Mouse (Mus musculus) right cerebral cortex, adult 2 months (tissue): Measurements from ENCODE around the gene Cat.

Experiments used
- DNase-seq, 2 experiments: peaks; one replicate each; pipeline ENCODE4 v3.0.0; 2021 to 2022; ENCODE audit warnings: low spot score in 2 of 2

Gene Cat

DNA sequence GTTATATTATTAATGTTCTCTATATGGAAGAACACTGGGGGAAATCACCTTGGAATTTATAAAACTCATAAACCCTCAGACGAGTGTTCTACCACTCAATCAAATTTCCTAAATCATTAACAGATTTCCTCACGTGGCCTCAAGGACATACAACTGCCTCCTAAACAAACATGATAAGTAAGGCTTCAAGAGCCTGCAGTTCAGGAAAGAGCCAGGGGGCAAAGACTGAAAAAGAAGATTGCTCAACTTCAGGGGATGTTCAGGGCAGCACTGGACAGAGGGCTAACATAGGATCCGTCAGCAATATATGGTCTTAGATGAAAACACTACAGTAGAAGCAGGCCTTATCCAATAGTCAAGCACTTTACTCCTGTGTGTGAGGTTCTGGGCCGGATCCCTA, 7.5 kb downstream of the Cat start:
- DNase-seq, result no peak

DNA sequence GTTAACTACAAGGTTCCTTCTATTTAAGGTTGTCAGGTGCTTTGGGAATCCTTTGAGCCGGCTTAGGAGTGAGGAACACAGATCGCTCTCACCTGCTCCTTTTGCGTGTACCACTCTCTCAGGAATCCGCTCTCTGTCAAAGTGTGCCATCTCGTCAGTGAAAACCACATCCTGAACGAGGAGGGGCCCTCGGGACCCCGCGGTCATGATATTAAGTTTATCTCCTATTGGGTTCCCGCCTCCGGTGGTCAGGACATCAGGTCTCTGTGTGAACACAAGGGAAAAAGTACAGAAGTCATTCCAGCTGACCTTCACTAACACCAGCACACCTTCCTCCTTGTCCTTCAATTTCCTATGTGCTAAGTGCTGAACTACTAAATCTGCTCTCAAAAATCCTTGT, 8.3 kb downstream of the Cat start:
- DNase-seq, result no peak

DNA sequence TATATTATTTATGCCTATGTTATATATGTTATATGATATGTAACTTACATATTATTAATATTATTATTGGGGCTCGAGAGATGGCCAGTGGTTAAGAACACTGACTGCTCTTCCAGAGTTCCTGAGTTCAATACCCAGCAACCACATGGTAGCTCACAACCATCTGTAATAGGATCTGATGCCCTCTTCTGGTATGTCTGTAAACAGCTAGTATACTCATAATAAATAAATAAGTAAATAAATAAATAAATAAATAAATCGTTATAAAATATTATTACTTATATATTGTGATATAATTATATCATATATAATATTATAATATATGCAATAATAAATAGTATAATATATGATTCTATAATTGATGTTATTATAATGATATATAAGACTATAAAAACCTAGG, 8.8 kb downstream of the Cat start:
- DNase-seq, result no peak

DNA sequence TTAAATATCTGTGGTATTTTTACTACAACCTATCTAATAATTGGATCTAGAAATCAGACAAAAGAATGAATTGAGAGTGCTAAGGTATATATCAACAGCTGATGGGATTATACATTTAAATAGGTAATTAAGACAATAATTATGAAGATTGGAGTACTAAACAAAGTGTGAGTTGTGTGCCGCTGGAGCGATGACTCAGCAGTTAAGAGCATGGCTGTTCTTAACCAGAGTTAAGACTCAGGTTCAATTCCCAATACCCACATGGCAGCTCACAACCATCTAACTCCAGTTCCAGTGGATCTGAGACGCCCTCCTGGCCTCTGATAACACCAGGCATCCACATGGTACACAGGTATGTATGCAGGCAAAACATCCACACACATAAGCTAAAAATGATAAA, 11.6 kb downstream of the Cat start:
- no peak for DNase-seq

- no peak for DNase-seq
These were observed 17.9 kb downstream of the Cat start for GRCm38 (mm10) chr2:103466984-103467588.

- no peak for DNase-seq
These were observed 18.7 kb downstream of the Cat start for GRCm38 (mm10) chr2:103466272-103466671.

DNA sequence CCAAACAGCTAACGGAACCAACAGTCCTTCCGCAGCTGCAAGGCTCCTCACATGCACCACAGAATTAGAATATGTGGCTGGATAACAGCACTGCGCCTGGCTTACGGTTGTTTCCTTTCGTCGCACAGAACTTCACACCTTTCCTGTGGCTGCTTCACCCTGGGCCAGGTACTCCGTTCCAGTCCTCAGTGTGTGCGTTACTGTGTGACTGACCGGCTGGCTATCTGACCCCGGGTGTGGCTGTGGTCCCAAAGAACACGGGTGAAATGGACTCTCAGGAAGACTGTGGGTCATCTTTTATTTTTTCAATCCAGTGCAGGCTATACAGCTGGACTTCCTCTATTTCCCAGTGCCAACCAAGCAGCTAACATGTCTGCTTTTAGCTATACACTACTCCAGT, 19.5 kb downstream of the Cat start:
- no peak for DNase-seq

- DNase-seq, result peak in 1 of 2 experiments; percentile 26
These were observed 20.4 kb downstream of the Cat start for GRCm38 (mm10) chr2:103464524-103464923.

DNA sequence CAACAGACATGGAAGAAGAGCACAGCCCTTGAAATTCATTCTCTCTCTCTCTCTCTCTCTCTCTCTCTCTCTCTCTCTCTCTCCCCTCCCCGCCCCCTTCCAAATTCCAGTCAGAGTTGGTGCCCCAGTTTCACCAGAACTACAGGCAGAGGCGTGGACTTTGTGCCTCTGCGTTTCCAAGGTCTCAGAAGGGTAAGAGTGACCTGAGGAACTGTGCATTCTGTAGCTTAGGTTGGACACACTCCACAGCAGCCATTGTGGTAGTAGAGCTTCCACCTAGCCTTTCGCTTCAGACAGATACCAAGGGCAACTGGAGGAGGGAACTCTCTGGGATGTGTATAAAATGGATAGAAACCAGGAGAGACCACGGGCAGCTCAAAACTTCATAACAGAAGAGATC, 22.2 kb downstream of the Cat start:
- DNase-seq, result no peak

- no peak for DNase-seq
These were observed 23.2 kb downstream of the Cat start for GRCm38 (mm10) chr2:103461743-103462142.

DNA sequence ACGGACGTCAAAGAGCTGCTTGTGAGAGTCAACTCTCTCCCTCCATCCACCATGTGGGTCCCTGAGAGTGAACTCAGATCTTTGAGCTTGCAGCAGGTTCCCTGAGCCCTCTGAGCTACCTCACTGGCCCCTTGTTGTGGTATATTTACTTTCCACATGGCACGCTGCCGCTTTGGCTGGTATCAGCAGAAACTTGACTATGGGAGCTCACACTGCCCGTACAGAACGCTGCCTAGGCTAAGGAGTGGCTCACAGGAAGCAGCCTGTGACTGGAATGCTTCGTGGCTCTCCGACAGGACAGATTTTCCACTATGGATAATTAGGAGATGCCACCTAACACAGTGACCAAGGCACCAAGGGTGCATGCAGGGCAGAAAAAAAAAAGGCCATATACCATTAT, 23.8 kb downstream of the Cat start:
- DNase-seq, result no peak

GRCm38 (mm10) chr2:103459069-103459468, 25.9 kb downstream of the Cat start:
- no peak for DNase-seq

DNA sequence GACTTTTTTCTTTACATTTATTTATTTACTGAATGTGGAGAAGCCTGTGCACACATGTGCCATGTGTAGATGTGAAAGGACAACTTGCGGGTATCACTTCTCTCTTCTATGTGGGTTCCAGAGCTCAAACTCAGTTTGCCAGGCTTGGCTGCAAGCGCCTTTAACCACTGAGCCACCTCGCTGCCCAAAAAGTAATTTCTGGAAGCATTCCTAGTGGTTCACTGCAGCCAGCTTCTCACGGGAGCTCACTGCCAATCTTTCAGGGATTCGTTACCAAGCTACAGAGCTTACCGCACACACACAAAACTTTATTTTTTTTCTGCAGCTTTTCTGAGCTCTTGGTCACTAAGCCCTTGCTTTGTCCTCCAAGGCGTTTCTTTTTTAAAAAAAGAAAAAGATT, 27.3 kb downstream of the Cat start:
- peak in 1 of 2 experiments; percentile 31 for DNase-seq

DNA sequence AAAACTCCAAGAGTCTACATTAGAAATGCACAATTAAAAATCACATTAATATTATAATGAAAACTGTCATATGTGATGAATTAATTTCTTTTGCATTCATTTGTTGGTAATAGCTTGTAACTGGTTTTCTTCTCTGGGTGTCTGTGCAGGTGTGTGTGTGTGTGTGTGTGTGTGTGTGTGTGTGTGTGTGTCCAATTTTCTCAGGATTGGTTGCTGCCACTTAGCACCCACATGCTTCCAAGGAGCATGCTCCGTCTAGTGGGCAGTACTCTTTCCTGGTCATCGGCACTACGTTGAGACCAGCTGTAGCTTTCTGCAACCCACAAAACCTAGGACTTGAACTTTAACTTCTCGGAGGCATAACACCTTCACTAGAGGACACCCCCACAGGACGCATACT, 27.9 kb downstream of the Cat start:
- no peak for DNase-seq

- DNase-seq, result peak; percentile 92 to 96
These were observed 28.3 kb downstream of the Cat start for GRCm38 (mm10) chr2:103456646-103457045.

GRCm38 (mm10) chr2:103455748-103456147, 29.2 kb downstream of the Cat start:
- DNase-seq, result no peak

DNA sequence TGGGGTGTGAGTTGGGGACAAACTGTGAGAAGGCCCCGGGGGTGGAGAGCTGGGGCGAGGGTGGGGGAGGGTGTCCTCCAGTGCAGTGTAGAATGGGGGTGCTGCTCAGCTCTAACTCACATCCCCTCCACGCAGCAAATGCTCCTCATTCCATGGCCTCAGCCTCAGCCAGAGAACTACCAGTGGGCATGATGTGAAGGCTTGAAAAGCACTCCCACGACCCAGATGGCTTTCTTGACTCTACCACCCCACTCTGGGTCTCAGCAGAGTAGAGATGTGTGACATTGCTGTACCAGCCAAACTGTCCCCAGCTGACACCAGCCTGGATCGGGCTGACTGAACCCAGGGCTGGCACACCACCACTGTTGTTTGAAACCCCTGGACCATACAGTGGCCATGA, 32.4 kb downstream of the Cat start:
- no peak for DNase-seq

DNA sequence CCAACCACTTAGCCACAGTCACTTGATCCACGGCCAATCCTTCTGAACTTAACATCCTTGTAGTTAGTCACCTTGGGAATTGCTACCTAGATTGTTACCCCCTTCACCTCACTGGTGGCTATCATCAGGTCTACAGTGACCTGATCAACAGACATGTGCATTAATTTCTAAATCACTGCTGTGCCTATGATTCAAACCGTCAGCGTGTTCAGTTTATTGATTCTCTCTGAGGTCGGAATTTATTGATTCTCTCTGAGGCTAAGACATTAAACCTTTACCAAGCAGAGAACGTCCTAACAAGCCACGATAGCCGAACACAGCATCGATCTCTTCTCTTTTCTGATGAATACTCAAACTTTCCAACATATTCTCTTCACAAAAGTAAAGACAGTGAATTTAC, 34.7 kb downstream of the Cat start:
- DNase-seq, result no peak

DNA sequence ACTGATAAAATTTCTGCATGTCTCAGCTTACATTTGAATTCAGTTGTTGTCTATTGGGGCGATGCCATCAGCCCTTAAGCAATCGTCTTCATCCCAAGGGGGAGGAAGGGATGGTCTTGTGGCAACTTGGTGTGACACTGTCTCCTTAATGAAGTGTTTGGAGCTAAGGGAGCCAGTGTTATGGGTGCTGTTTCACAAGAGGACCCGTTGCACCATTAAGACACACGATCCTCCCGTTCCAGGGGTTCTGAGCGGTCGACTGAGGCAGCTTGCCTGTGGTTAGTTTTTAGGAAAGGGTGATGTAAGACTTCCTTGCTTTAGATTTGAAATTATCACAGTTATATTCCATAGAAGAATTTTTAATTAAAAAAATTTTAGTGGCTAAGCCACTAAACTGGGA, 35.1 kb downstream of the Cat start:
- DNase-seq, result no peak

DNA sequence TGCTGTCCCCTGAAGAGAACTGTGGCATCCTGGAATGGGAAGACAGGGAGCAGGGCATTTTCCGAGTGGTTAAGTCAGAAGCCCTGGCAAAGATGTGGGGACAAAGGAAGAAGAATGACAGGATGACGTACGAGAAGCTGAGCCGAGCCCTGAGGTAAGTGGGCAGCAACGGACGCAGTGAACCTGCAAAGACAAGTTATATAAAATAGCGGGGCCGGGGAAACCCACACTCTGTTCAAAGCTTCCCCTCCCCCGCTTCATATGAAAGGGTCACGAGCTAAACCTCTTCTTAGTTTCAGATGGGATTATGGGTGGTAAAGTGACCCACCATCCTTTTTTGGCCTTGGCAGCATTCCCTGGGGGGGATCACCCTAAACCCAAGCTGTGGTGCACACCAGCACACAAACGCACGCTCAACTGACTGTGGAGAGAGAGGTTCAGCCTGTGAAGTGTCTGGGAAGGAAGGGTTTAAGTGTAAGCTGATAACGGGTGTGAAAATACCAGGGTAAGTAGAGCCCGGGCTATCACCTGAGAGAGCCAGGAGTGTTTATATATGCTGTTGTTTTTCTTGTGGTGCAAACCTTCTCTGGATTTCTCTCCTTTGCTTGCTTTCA, 35.9 kb downstream of the Cat start:
- DNase-seq, result no peak

DNA sequence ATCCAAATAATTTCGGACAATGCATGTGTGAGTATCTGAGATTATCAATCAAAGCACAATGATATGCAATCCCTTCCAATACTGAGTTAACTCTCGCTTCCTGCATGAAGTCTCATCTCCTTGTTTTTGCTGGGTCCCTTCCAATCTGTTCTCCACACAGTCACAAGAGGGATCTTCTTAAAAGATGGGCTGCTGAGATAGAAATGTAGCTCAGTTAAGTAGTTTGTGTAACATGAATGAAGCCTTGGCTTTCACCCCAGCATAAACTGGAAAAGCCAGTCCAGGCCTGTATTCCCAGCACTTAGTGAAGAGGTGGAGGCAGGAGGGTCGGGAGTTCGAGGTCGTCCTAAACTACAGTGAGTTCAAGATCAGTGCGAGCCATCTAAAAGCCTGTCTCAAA, 38.6 kb downstream of the Cat start:
- no peak for DNase-seq

GRCm38 (mm10) chr2:103445776-103446175, 39.2 kb downstream of the Cat start:
- peak; percentile 64 for DNase-seq

DNA sequence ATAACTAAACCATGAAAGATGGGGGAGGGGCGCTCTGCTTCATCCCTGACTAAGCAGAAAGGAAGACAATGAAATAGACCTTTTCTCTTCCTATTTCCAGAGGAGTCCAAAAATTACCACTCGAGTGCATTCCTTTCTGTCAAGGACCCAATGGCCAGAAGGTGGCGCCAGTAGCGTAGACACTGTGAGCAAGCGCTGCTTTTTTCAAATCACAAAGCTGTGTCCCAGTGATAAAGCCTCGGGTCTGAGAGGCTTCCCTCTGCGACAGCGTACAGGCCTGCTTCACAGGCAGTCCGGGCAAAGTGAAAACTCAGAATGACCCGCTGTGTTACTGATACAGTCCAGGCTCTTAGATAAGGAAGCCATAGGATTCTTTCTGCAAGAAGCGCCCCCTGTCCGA, 45.2 kb downstream of the Cat start:
- peak; percentile 79 to 84 for DNase-seq

DNA sequence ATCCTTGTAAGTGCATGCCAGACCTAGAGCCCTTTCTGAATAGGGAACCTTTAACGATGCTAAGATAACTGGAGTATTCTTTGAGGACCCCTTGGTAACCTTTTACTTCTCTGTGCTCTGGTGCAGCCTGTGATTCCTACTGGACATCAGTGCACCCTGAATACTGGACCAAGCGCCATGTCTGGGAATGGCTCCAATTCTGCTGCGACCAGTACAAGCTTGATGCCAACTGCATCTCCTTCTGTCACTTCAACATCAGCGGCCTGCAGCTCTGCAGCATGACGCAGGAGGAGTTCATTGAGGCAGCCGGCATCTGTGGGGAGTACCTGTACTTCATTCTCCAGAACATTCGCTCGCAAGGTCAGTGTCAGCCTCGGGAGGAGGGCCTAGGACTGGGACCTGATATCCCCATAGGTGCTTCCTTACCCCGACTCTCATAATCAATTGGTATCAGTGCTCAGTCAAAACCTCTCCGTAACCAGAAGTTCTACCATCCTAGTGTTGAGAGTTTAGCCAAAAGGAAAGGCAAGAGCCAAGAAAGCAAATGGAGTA, 45.8 kb downstream of the Cat start:
- DNase-seq, result no peak
